Mouse (Mus musculus): ENCODE results near the gene Lmo1.

Lmo1 gene

GRCm38 (mm10) chr7:109174949-109175669 is at the start of gene Lmo1:
Gene Lmo1 (minus strand): TSS chr7:109175207.
- DNase-seq (ENCODE audit: low spot score) = peak; percentile 57

GRCm38 (mm10) chr7:109221716-109222110 is 46.7 kb upstream of the Lmo1 start:
- DNase-seq (ENCODE audit: low spot score) = no peak

- no peak for DNase-seq (ENCODE audit: low spot score)
Measured at GRCm38 (mm10) chr7:109220766-109221715, 46.0 kb upstream of the Lmo1 start.

- DNase-seq (ENCODE audit: low spot score) = no peak
Measured at GRCm38 (mm10) chr7:109220026-109220425, 45.0 kb upstream of the Lmo1 start.

GRCm38 (mm10) chr7:109218977-109219271 is 43.9 kb upstream of the Lmo1 start:
- DNase-seq (ENCODE audit: low spot score) = no peak

- peak; percentile 75 for DNase-seq (ENCODE audit: low spot score)
Measured at GRCm38 (mm10) chr7:109218130-109218976, 43.3 kb upstream of the Lmo1 start.

- DNase-seq (ENCODE audit: low spot score) = no peak
Measured at GRCm38 (mm10) chr7:109209804-109210203, 34.8 kb upstream of the Lmo1 start.

- DNase-seq (ENCODE audit: low spot score) = no peak
Measured at GRCm38 (mm10) chr7:109207811-109208210, 32.8 kb upstream of the Lmo1 start.

GRCm38 (mm10) chr7:109206358-109206757 is 31.4 kb upstream of the Lmo1 start:
- DNase-seq (ENCODE audit: low spot score) = no peak

- no peak for DNase-seq (ENCODE audit: low spot score)
Measured at GRCm38 (mm10) chr7:109203140-109203539, 28.1 kb upstream of the Lmo1 start.

GRCm38 (mm10) chr7:109200559-109200958 is 25.6 kb upstream of the Lmo1 start:
- no peak for DNase-seq (ENCODE audit: low spot score)

- no peak for DNase-seq (ENCODE audit: low spot score)
Measured at GRCm38 (mm10) chr7:109197161-109197650, 22.2 kb upstream of the Lmo1 start.

- DNase-seq (ENCODE audit: low spot score) = no peak
Measured at GRCm38 (mm10) chr7:109196399-109197082, 21.5 kb upstream of the Lmo1 start.

GRCm38 (mm10) chr7:109195982-109196381 is 21.0 kb upstream of the Lmo1 start:
- peak; percentile 19 for DNase-seq (ENCODE audit: low spot score)

GRCm38 (mm10) chr7:109194850-109195249 is 19.8 kb upstream of the Lmo1 start:
- DNase-seq (ENCODE audit: low spot score) = no peak

- no peak for DNase-seq (ENCODE audit: low spot score)
Measured at GRCm38 (mm10) chr7:109187244-109188035, 12.4 kb upstream of the Lmo1 start.

- no peak for DNase-seq (ENCODE audit: low spot score)
Measured at GRCm38 (mm10) chr7:109185975-109186374, 11.0 kb upstream of the Lmo1 start.

GRCm38 (mm10) chr7:109185564-109185963 is 10.6 kb upstream of the Lmo1 start:
- DNase-seq (ENCODE audit: low spot score) = no peak

- DNase-seq (ENCODE audit: low spot score) = no peak
Measured at GRCm38 (mm10) chr7:109176688-109177087, 1.7 kb upstream of the Lmo1 start.

All from ovary, postnatal 36 days (tissue).